Mouse (Mus musculus): Measurements from ENCODE around the gene Gh.

- TF ChIP-seq CTCF (IDR thresholded peaks at IDR 0.05; ENCODE audit: insufficient read depth, low read depth, low read length) (no peak), POLR2A (IDR thresholded peaks at IDR 0.05; ENCODE audit: insufficient read depth, low read depth, low read length) (no peak)
Observed at GRCm38 (mm10) chr11:106305348-106306064, 3.8 kb upstream of the Gh start.
